Mouse (Mus musculus) small intestine, adult 2 months (tissue): ENCODE results near the gene Ubac2.

Experiments
- CTCF ChIP-seq: fragments of 200-500 bp; IDR thresholded peaks from 2 replicates; pipeline ENCODE4 v1.5.1; 2012; ENCODE audit warnings: low read depth, mild to moderate bottlenecking, control low read depth, inconsistent platforms, low read length, moderate library complexity, mixed read lengths; ENCODE audit not compliant: insufficient replicate concordance, insufficient read length; ENCODE audit errors: extremely low read depth
- POLR2A ChIP-seq: fragments of 200-500 bp; IDR thresholded peaks from 2 replicates; pipeline ENCODE4 v1.6.1; 2012; ENCODE audit warnings: low read depth, mild to moderate bottlenecking, control low read depth, inconsistent platforms, low read length, moderate library complexity

DNA sequence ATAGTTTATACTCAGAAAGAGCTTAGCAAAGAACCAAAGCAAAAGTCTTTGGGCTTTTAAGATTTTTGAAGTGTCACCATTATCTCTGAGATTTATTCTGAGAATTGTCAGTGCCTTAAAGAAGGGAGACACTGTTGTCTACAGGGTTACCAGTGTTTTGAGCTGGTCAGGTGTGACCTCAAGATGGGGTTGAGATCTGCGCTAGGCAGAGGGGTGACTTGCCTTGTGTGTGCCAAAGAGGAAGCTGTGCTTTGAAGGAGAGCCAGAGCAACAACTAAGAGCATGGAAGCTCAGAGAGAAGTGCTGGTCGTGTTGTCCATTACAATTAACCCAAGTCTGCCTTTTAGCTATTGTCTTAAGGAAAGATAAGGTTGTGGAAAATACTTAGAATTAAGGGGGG, 82.1 kb downstream of the Ubac2 start:
- no peak for TF ChIP-seq CTCF
- TF ChIP-seq POLR2A: no peak
